Mouse (Mus musculus): ENCODE measurements around the gene Clock. TPM values are rescaled to one million over a fixed set of nuclear protein-coding genes. Genes with fewer than 3 reads are reported as not detected.

Gene Clock
- polyA plus RNA-seq, 1 experiment from 2014 or later, result 28.4 TPM

DNA sequence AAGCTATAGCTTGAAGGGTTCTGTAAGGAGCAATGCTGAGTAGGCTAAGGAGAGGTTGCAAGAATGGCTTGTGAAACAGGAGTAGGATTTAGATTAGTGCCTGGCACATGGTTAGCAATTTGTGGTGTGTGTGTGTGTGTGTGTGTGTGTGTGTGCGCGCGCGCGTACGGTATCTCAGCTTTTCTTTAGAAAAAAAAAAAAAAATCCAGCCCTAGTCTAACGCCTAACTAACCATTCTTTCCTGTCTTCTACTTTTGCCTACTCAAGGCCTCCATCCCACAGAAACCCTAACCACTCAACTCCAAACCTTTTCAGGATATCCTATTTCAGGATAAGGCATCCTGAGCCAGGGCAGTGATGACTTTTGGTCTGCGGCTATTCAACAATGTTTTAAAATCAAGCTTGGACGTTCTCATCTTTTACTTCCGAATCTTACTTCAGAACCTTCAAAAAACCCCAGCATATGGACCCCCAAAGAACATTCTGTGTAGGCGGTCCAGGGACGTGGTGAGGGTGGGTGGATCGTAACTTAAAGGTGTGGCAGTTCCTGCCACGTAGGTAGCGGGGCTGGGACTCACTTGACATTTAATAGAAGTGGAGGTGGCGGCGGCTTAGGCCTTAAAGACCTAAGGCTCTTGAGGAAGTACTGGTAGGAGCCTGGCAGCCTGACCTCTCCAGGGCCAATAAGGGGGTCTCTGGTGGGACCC lies 121.4 kb downstream of the Clock start:
- no peaks in the 10 kb centered on the region for H3K27me3 ChIP-seq
- in situ Hi-C loops (cut with MboI; ENCODE audit: low pct_unique_long_range_greater_than_20kb), result no loop called here
- POLR2A ChIA-PET, result interaction anchor here (0.7 to 1.2 kb wide), 2 partner anchors 22 to 43 kb away, joined by 3 to 6 read pairs; partner anchors contain the start of gene Srd5a3
- no peak for TF ChIP-seq CTCF (IDR thresholded peaks at IDR 0.05)
- DNase-seq (ENCODE audit: low read depth, low spot score) (no peak), ATAC-seq (no peak)
- CTCF ChIA-PET, result no interaction called here

- in situ Hi-C loops (cut with MboI; ENCODE audit: low pct_unique_long_range_greater_than_20kb), result no loop called here
- DNase-seq (ENCODE audit: low read depth, low spot score) (no peak), ATAC-seq (no peak)
- no peaks in the 10 kb centered on the region for H3K27me3 ChIP-seq
- TF ChIP-seq CTCF (IDR thresholded peaks at IDR 0.05), result no peak
- POLR2A ChIA-PET, result interaction anchor here (1.0 kb wide), 1 partner anchor 37 kb away, joined by 4 read pairs; no protein-coding TSS in a partner anchor
- CTCF ChIA-PET, result interaction anchor here (1.5 kb wide), 1 partner anchor 11 kb away, joined by 3 read pairs; no protein-coding TSS in a partner anchor
Observed at GRCm38 (mm10) chr5:76182326-76182725, 122.3 kb downstream of the Clock start.

DNA sequence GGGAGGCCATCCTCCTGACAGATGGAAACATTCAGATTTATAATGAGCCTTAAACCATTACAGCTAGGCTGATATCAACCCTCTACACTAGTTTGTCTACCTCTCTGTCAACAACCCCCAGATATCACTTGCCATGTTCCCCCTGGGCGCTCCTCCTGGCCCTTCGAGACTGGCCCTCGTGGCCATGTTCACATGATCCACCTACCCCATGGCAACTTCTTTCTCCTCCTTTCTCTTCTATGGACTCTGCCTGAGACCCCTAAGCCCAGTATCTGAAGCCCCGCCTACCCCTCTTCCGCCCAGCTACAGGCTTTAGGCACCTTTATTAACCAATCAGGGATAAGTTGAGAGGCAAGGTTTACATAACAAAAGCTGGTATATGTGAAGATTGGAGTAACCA lies 124.8 kb downstream of the Clock start:
- ChIA-PET POLR2A (no interaction called here), CTCF (interaction anchor here (1.2 kb wide), 1 partner anchor 10 kb away, joined by 5 read pairs; no protein-coding TSS in a partner anchor)
- no peak for TF ChIP-seq CTCF (IDR thresholded peaks at IDR 0.05)
- DNase-seq (ENCODE audit: low read depth, low spot score) (no peak), ATAC-seq (no peak)
- peaks cover 4% of the 10 kb centered on the region for H3K27me3 ChIP-seq
- in situ Hi-C loops (cut with MboI; ENCODE audit: low pct_unique_long_range_greater_than_20kb), result no loop called here

DNA sequence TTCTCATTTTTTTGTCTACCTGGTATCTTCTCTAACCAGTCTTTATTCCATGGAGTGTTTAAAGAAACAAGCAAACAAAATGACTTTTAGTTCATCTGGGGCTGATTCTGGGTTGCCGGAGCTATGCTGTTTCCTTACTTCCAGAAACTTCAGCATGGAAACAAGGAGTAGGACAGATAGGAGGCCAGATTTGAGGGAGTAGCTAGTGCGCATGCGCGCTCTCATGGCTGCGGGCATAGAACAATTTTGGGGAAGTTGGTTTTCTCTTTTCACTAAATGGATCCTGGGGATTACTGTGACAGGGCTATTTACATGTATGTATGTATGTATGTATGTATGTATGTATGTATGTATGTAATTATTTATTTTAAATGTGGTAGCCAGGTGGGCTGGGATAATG lies 125.4 kb downstream of the Clock start:
- in situ Hi-C loops (cut with MboI; ENCODE audit: low pct_unique_long_range_greater_than_20kb), result no loop called here
- ATAC-seq, result no peak
- ChIA-PET POLR2A (interaction anchor here (0.6 kb wide), 1 partner anchor 112 kb away, joined by 4 read pairs; no protein-coding TSS in a partner anchor), CTCF (no interaction called here)
- no peak for DNase-seq (ENCODE audit: low read depth, low spot score)
- H3K27me3 ChIP-seq, result peaks cover 4% of the 10 kb centered on the region
- no peak for TF ChIP-seq CTCF (IDR thresholded peaks at IDR 0.05)

DNA sequence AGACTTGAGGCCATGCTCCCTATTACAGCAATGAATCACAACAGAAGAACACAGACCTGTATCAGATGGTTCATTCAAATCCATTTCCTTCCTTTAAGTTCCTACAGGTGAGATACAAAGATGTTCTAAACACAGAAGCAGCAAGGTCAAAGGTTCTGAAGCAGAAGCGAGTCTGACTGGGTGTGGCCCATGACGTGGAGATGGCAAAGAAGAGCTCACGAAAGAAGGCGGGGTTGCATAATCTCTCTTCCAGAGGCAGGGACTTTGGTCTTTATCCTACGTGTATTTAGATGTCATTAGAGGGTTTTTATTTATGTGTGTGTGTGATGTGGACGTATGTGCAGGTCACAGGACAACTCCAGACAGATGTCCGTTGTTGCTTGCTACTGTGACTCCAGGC lies 126.9 kb downstream of the Clock start:
- DNase-seq (ENCODE audit: low read depth, low spot score), result no peak
- TF ChIP-seq CTCF (IDR thresholded peaks at IDR 0.05), result no peak
- in situ Hi-C loops (cut with MboI; ENCODE audit: low pct_unique_long_range_greater_than_20kb), result no loop called here
- ChIA-PET POLR2A (no interaction called here), CTCF (interaction anchor here (1.1 kb wide), 2 partner anchors 15 to 43 kb away, joined by 3 to 5 read pairs; no protein-coding TSS in a partner anchor)
- peaks cover 4% of the 10 kb centered on the region for H3K27me3 ChIP-seq
- ATAC-seq, result no peak

DNA sequence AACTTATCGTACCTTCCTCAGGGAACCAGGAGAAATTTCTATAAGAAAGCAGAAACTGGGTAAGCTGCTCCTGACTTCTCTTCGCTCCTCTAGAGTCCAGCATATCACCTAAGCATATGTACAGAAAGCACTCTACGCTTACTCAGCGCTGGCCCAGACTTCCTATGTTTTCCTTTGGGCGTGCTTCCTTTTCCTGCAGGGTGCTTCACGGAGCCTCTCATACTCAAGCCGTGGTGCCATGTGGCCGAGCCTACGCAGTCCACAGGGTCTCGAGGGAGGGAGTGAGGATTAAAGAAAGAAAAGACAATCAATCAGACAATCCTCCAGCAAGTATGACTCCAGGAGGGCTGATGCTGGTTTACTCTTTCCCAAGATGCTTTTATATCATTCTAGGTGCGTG lies 127.8 kb downstream of the Clock start:
- TF ChIP-seq CTCF (IDR thresholded peaks at IDR 0.05), result no peak
- ATAC-seq (no peak), DNase-seq (ENCODE audit: low read depth, low spot score) (no peak)
- CTCF ChIA-PET, result interaction anchor here (1.1 kb wide), 1 partner anchor 42 kb away, joined by 3 read pairs; no protein-coding TSS in a partner anchor
- peaks cover 4% of the 10 kb centered on the region for H3K27me3 ChIP-seq
- in situ Hi-C loops (cut with MboI; ENCODE audit: low pct_unique_long_range_greater_than_20kb), result no loop called here
- POLR2A ChIA-PET, result no interaction called here

GRCm38 (mm10) chr5:76176411-76176810 lies 128.2 kb downstream of the Clock start:
- in situ Hi-C loops (cut with MboI; ENCODE audit: low pct_unique_long_range_greater_than_20kb), result no loop called here
- CTCF ChIA-PET, result no interaction called here

GRCm38 (mm10) chr5:76175051-76175450 lies 129.5 kb downstream of the Clock start:
- in situ Hi-C loops (cut with MboI; ENCODE audit: low pct_unique_long_range_greater_than_20kb), result no loop called here
- ATAC-seq (no peak), DNase-seq (ENCODE audit: low read depth, low spot score) (no peak)
- POLR2A ChIA-PET, result no interaction called here
- TF ChIP-seq CTCF (IDR thresholded peaks at IDR 0.05), result no peak
- CTCF ChIA-PET, result no interaction called here
- peaks cover 4% of the 10 kb centered on the region for H3K27me3 ChIP-seq

More at GRCm38 (mm10) chr5:76176411-76176810, 128.2 kb downstream of the Clock start:
- DNase-seq (ENCODE audit: low read depth, low spot score), result no peak
- peaks cover 4% of the 10 kb centered on the region for H3K27me3 ChIP-seq
- POLR2A ChIA-PET, result no interaction called here
- no peak for ATAC-seq
- no peak for TF ChIP-seq CTCF (IDR thresholded peaks at IDR 0.05)

DNA sequence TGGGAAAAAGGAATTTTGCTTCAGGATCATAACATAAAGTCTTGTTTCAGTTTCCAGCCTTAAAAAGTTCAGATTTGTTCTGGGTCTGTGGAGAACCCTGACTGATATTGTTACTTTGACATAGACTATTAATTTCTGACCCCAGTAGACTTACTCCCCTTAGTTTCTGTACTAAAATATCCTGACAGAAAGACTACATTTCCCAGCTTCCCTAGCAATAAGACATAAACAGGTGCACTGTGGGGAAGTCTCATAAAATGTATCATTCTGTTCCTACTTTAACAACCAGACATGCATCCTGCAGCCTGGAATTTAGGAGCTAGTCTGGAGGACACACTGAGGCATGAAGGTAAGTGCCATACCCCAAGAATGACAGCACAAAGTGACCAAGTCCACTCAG lies 133.6 kb downstream of the Clock start:
- in situ Hi-C loops (cut with MboI; ENCODE audit: low pct_unique_long_range_greater_than_20kb), result no loop called here
- ChIA-PET CTCF (interaction anchor here (1.1 kb wide), 2 partner anchors 11 to 27 kb away, joined by 3 read pairs; no protein-coding TSS in a partner anchor), POLR2A (no interaction called here)
- peaks cover 4% of the 10 kb centered on the region for H3K27me3 ChIP-seq
- DNase-seq (ENCODE audit: low read depth, low spot score) (no peak), ATAC-seq (no peak)
- TF ChIP-seq CTCF (IDR thresholded peaks at IDR 0.05), result no peak

DNA sequence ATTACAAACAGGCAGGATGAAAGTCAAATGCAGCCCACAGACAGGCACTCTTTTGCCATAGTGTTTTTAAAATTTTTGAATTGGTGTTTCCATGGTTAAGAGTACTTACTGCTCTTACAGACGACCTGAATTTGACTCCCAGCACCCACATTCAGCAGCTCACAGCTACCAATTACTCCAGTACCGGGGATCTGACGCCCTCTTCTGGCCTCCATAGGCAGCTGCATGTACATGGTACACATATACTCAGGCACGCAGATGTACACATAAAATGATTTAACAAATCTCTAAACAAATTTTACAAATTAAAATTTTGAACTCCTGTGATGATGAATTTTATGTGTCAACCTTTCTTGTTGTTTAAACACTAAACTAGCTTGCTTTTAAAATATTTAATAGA lies 134.1 kb downstream of the Clock start:
- H3K27me3 ChIP-seq, result no peaks in the 10 kb centered on the region
- TF ChIP-seq CTCF (IDR thresholded peaks at IDR 0.05), result no peak
- ATAC-seq, result no peak
- DNase-seq (ENCODE audit: low read depth, low spot score), result no peak
- CTCF ChIA-PET, result interaction anchor here (1.1 to 1.8 kb wide), 3 partner anchors 10 to 28 kb away, joined by 3 to 5 read pairs (median 3); no protein-coding TSS in a partner anchor
- in situ Hi-C loops (cut with MboI; ENCODE audit: low pct_unique_long_range_greater_than_20kb), result no loop called here
- POLR2A ChIA-PET, result no interaction called here

- TF ChIP-seq CTCF (IDR thresholded peaks at IDR 0.05), result no peak
- POLR2A ChIA-PET, result no interaction called here
Observed at GRCm38 (mm10) chr5:76164827-76165226, 139.8 kb downstream of the Clock start.

More at GRCm38 (mm10) chr5:76164827-76165226, 139.8 kb downstream of the Clock start:
- CTCF ChIA-PET, result interaction anchor here (1.0 kb wide), 1 partner anchor 69 kb away, joined by 3 read pairs; no protein-coding TSS in a partner anchor
- H3K27me3 ChIP-seq, result no peaks in the 10 kb centered on the region
- in situ Hi-C loops (cut with MboI; ENCODE audit: low pct_unique_long_range_greater_than_20kb), result no loop called here
- no peak for ATAC-seq
- DNase-seq (ENCODE audit: low read depth, low spot score), result no peak

Measured in Patski (cell line).